Mouse (Mus musculus) hindbrain, embryonic 15.5 days (tissue): ENCODE data around the gene Acnat2. TPM values are rescaled to one million over a fixed set of nuclear protein-coding genes. Genes with fewer than 3 reads are reported as not detected.
"Not testable (repeated sequence)": the region's sequence is repeated elsewhere in the genome, so short reads cannot be mapped to it uniquely, and the experiment has no call there.

Experiments used
- ATAC-seq: fragments of 200-750 bp; cut with Nextera tagmentation; 2 replicates; pipeline ENCODE4 v1.8.0; 2017; ENCODE audit warnings: low read depth, moderate number of reproducible peaks, moderate TSS enrichment; ENCODE audit not compliant: low FRiP score
- H3K27ac ChIP-seq: fragments of 300-500 bp; sonication (generic); replicated peaks from 2 replicates; pipeline ENCODE4 v1.5.1; 2015; ENCODE audit warnings: mild to moderate bottlenecking, inconsistent platforms
- H3K27me3 ChIP-seq: fragments of 300-500 bp; sonication (generic); 2 replicates; pipeline ENCODE4 v1.6.1; 2015; ENCODE audit warnings: control low read depth, inconsistent platforms
- H3K36me3 ChIP-seq: fragments of 300-500 bp; sonication (generic); 2 replicates; pipeline ENCODE4 v1.6.1; 2015; ENCODE audit warnings: control low read depth, inconsistent platforms
- H3K4me1 ChIP-seq: fragments of 300-500 bp; sonication (generic); replicated peaks from 2 replicates; pipeline ENCODE4 v1.6.1; 2015; ENCODE audit warnings: control low read depth, inconsistent platforms
- H3K4me2 ChIP-seq: fragments of 300-500 bp; sonication (generic); 2 replicates; pipeline ENCODE4 v1.6.1; 2015; ENCODE audit warnings: moderate library complexity, mild to moderate bottlenecking, inconsistent platforms
- H3K4me3 ChIP-seq: fragments of 300-500 bp; sonication (generic); 2 replicates; pipeline ENCODE4 v1.5.1; 2015; ENCODE audit warnings: mild to moderate bottlenecking, inconsistent platforms
- H3K9ac ChIP-seq: fragments of 300-500 bp; sonication (generic); 2 replicates; pipeline ENCODE4 v1.6.1; 2015; ENCODE audit warnings: inconsistent platforms
- H3K9me3 ChIP-seq: fragments of 300-500 bp; sonication (generic); 2 replicates; pipeline ENCODE4 v1.6.1; 2016; ENCODE audit warnings: control low read depth, inconsistent platforms
- WGBS: fragments of 180-500 bp; shearing (Covaris S2); methylation state at CpG from one replicate; pipeline ENCODE4 v1.1.7; 2015; 5-methylcytosine and 5-hydroxymethylcytosine counted together
- polyA plus RNA-seq: library from polyadenylated mRNA; unstranded; fragments of >200 nt; fragmentation: Nextera tagmentation; extraction: Ambion mirVana; gene quantifications from 2 replicates; pipeline ENCODE4 v1.2.1, GENCODE M21; 2015

Acnat2 gene
- not detected in 2 replicates for polyA plus RNA-seq

GRCm38 (mm10) chr4:49407957-49408356 lies at the start of gene Acnat2:
TSS of gene Acnat2 (minus strand) at chr4:49408151.
- not testable (repeated sequence) for H3K9me3 ChIP-seq, ATAC-seq, H3K4me1 ChIP-seq, H3K4me2 ChIP-seq, H3K4me3 ChIP-seq, H3K36me3 ChIP-seq, H3K27ac ChIP-seq, H3K27me3 ChIP-seq, H3K9ac ChIP-seq
- WGBS = 87% methylated on average over 5 of the region's 5 CpGs

- H3K4me3 ChIP-seq = no peak overlapping the region
- no peaks in the 10 kb centered on the region for H3K9me3 ChIP-seq
- H3K36me3 ChIP-seq = no peaks in the 10 kb centered on the region
- H3K27ac ChIP-seq = no peak overlapping the region
- ATAC-seq = no peak
- WGBS = 79% methylated on average over 2 of the region's 2 CpGs
- no peak overlapping the region for H3K4me2 ChIP-seq
- no peaks in the 10 kb centered on the region for H3K27me3 ChIP-seq
- H3K4me1 ChIP-seq = no peaks in the 10 kb centered on the region
- no peak overlapping the region for H3K9ac ChIP-seq
These were observed 48.2 kb upstream of the Acnat2 start for GRCm38 (mm10) chr4:49456171-49456570.

DNA sequence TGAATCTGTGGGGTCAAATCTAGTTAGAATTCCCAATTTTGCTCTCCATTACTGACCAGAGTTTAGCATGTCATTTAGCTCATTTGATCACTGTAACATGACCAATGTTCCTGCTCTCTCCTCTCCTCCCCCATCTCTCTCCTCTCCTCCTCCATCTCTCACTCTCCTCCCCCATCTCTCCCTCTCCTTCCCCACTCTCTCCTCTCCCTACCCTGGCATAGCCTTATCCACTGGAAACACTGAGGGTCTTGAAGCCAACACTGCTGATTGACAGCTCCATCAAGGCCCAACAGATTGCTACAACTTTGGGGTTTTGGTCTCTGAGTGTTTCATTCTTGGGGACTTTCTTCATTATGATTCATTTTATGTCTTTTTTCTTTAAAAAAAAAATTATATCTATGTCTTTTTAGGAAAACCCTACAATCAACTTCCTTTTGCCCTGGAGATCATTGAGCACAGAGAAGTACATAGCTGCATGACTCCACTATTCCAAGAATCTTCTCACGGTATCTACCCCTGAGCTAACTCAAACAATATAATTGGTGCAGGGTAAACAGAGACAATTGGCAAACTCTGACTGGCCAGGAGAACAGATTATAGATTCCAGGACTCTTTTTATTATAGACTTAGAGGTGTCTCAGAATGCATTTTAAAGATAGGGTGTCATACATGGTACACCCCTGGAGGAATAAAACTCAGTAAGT lies 44.0 kb upstream of the Acnat2 start:
- Histone ChIP-seq H3K9ac (no peak overlapping the region), H3K4me3 (no peak overlapping the region), H3K4me2 (no peak overlapping the region), H3K9me3 (no peaks in the 10 kb centered on the region), H3K4me1 (no peaks in the 10 kb centered on the region), H3K27me3 (no peaks in the 10 kb centered on the region), H3K27ac (no peak overlapping the region), H3K36me3 (no peaks in the 10 kb centered on the region)
- no peak for ATAC-seq
- WGBS = 75% methylated on average over 1 of the region's 1 CpGs

- not testable (repeated sequence) for ATAC-seq, H3K36me3 ChIP-seq, H3K27ac ChIP-seq, H3K27me3 ChIP-seq, H3K4me1 ChIP-seq, H3K4me2 ChIP-seq, H3K9me3 ChIP-seq, H3K4me3 ChIP-seq, H3K9ac ChIP-seq
- 89% methylated on average over 1 of the region's 1 CpGs for WGBS
These were observed 43.3 kb upstream of the Acnat2 start for GRCm38 (mm10) chr4:49451133-49451847.

GRCm38 (mm10) chr4:49436968-49437367 lies 29.0 kb upstream of the Acnat2 start:
- not testable (repeated sequence) for H3K4me1 ChIP-seq

DNA sequence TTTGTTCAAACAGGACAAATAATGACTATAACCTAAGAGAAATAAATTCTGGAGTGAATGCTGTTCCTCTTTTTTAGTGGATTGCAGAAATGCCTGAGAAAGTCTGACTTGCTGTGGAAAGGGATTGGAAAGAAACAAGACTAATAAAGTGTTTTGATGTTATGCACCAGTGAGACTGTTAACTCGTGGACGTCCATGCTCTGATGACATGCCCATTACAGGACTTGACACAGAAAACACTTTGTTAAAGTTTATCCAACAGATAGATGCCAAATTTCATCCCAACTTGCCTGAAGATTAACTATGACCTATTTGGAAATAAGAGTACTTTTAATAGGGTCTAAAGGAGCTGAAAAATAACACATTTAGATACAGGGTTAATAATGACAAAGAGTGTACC lies 2.2 kb upstream of the Acnat2 start:
- not testable (repeated sequence) for H3K4me2 ChIP-seq, H3K9ac ChIP-seq, H3K27me3 ChIP-seq, H3K4me3 ChIP-seq, H3K4me1 ChIP-seq, H3K36me3 ChIP-seq, ATAC-seq, H3K9me3 ChIP-seq, H3K27ac ChIP-seq
- WGBS = 79% methylated on average over 2 of the region's 2 CpGs

More at GRCm38 (mm10) chr4:49436968-49437367, 29.0 kb upstream of the Acnat2 start:
- not testable (repeated sequence) for ATAC-seq, H3K4me2 ChIP-seq, H3K9ac ChIP-seq, H3K36me3 ChIP-seq, H3K4me3 ChIP-seq, H3K27ac ChIP-seq, H3K27me3 ChIP-seq, H3K9me3 ChIP-seq
- 94% methylated on average over 3 of the region's 3 CpGs for WGBS

GRCm38 (mm10) chr4:49386873-49387272 lies 21.1 kb downstream of the Acnat2 start:
- no peak for ATAC-seq
- H3K9me3 ChIP-seq = no peaks in the 10 kb centered on the region
- no peak overlapping the region for H3K4me3 ChIP-seq
- H3K36me3 ChIP-seq = no peaks in the 10 kb centered on the region
- H3K4me2 ChIP-seq = no peak overlapping the region
- no peaks in the 10 kb centered on the region for H3K27me3 ChIP-seq
- 54% methylated on average over 2 of the region's 2 CpGs for WGBS
- no peak overlapping the region for H3K27ac ChIP-seq
- no peak overlapping the region for H3K9ac ChIP-seq
- no peaks in the 10 kb centered on the region for H3K4me1 ChIP-seq

- H3K4me1 ChIP-seq, H3K27ac ChIP-seq, H3K4me2 ChIP-seq, H3K4me3 ChIP-seq, H3K9ac ChIP-seq, H3K27me3 ChIP-seq, ATAC-seq, H3K36me3 ChIP-seq, H3K9me3 ChIP-seq: not testable (repeated sequence)
- WGBS = 85% methylated on average over 2 of the region's 2 CpGs
These were observed 24.2 kb downstream of the Acnat2 start for GRCm38 (mm10) chr4:49383576-49384318.

GRCm38 (mm10) chr4:49368046-49368445 lies 39.9 kb downstream of the Acnat2 start:
- not testable (repeated sequence) for H3K4me3 ChIP-seq, H3K9ac ChIP-seq, H3K4me1 ChIP-seq, H3K27me3 ChIP-seq, ATAC-seq, H3K4me2 ChIP-seq, H3K9me3 ChIP-seq, H3K27ac ChIP-seq, H3K36me3 ChIP-seq
- WGBS = 89% methylated on average over 3 of the region's 3 CpGs

GRCm38 (mm10) chr4:49357097-49357496 lies 50.9 kb downstream of the Acnat2 start:
- no peak overlapping the region for H3K9ac ChIP-seq
- no peak overlapping the region for H3K4me2 ChIP-seq
- H3K27me3 ChIP-seq = no peaks in the 10 kb centered on the region
- ATAC-seq = no peak
- WGBS = 72% methylated on average over 2 of the region's 2 CpGs
- H3K27ac ChIP-seq = no peak overlapping the region
- H3K4me1 ChIP-seq = no peaks in the 10 kb centered on the region
- no peaks in the 10 kb centered on the region for H3K9me3 ChIP-seq
- no peak overlapping the region for H3K4me3 ChIP-seq
- H3K36me3 ChIP-seq = no peaks in the 10 kb centered on the region

- no peak for ATAC-seq
- no peaks in the 10 kb centered on the region for H3K9me3 ChIP-seq
- H3K27me3 ChIP-seq = no peaks in the 10 kb centered on the region
- H3K4me1 ChIP-seq = no peaks in the 10 kb centered on the region
- no peak overlapping the region for H3K4me2 ChIP-seq
- H3K27ac ChIP-seq = no peak overlapping the region
- no peak overlapping the region for H3K4me3 ChIP-seq
- H3K9ac ChIP-seq = no peak overlapping the region
- 95% methylated on average over 4 of the region's 4 CpGs for WGBS
- H3K36me3 ChIP-seq = no peaks in the 10 kb centered on the region
These were observed 57.5 kb downstream of the Acnat2 start for GRCm38 (mm10) chr4:49350470-49350869.

DNA sequence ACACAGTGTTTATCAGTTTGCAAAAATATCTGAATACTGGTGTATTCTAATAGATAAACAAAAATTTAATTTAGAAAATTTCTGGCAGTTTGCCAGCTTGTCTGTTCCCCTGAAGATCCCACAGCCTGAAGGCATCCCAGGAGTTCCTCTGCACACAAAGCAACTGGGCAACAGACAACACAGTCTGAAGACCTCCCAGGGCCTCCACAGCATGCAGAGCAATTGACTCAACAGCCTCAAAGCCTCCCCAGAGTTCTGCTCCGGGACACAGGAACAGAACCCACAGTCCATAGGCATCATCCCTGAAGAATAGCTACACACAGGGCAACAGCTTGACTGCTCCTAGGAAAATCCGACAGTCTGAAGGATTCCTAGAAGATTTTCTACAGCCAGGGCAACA lies 59.3 kb downstream of the Acnat2 start:
- Histone ChIP-seq H3K36me3 (no peaks in the 10 kb centered on the region), H3K4me3 (no peak overlapping the region), H3K27ac (no peak overlapping the region), H3K27me3 (no peaks in the 10 kb centered on the region), H3K9me3 (no peaks in the 10 kb centered on the region), H3K9ac (no peak overlapping the region), H3K4me1 (no peaks in the 10 kb centered on the region), H3K4me2 (no peak overlapping the region)
- no peak for ATAC-seq
- WGBS = 35% methylated on average over 2 of the region's 2 CpGs
